Mouse (Mus musculus) activated CD4-positive, CD25-positive, alpha-beta regulatory T cell, adult 4 months (primary cell): ENCODE results near the gene Zfp92. TPM values are rescaled to one million over a fixed set of nuclear protein-coding genes. Genes with fewer than 3 reads are reported as not detected.

ENCODE experiments used
- ATAC-seq: one replicate; pipeline ENCODE4 v1.8.0; 2017
- polyA plus RNA-seq, 2 experiments: library from polyadenylated mRNA; unstranded; fragments of 100-300 nt; shearing (Covaris generic); gene quantifications; one replicate each; pipeline ENCODE4 v1.2.1; 2017

The Zfp92 gene
- polyA plus RNA-seq, 2 experiments from 2014 or later, result 0.09 to 0.22 TPM

- no peak for ATAC-seq
These were observed 63.7 kb downstream of the Zfp92 start for GRCm38 (mm10) chrX:73474340-73475165.

GRCm38 (mm10) chrX:73475658-73476256, 64.9 kb downstream of the Zfp92 start:
- no peak for ATAC-seq

- ATAC-seq, result no peak
These were observed 65.7 kb downstream of the Zfp92 start for GRCm38 (mm10) chrX:73476621-73477020.

- no peak for ATAC-seq
These were observed 66.6 kb downstream of the Zfp92 start for GRCm38 (mm10) chrX:73477500-73477899.

Other genes with a start within 250 kb of the Zfp92 start
- gene Spin2d, start 234.1 kb upstream of the Zfp92 start, polyA plus RNA-seq, result not detected
- 10 to 100 TPM; 12.7 to 30.6 TPM for gene Xlr3b, start 218.9 kb upstream of the Zfp92 start, polyA plus RNA-seq
- 100 to 1,000 TPM; 144 to 160 TPM for gene Xlr4b, start 196.8 kb upstream of the Zfp92 start, polyA plus RNA-seq
- gene F8a, start 182.8 kb upstream of the Zfp92 start, polyA plus RNA-seq, result 1 to 10 TPM; 1.3 to 1.5 TPM
- 10 to 100 TPM; 85.6 to 87.3 TPM for gene Xlr4c, start 168.0 kb upstream of the Zfp92 start, polyA plus RNA-seq
- gene Xlr3c, start 145.7 kb upstream of the Zfp92 start, polyA plus RNA-seq, result not detected
- gene Xlr5a, start 118.1 kb upstream of the Zfp92 start, polyA plus RNA-seq, result not detected
- gene Xlr5c, start 118.1 kb upstream of the Zfp92 start, polyA plus RNA-seq, result not detected
- gene Gm45015, start 74.3 kb upstream of the Zfp92 start, polyA plus RNA-seq, result not detected
- gene Zfp275, start 68.5 kb upstream of the Zfp92 start, polyA plus RNA-seq, result 10 to 100 TPM; 11.0 to 11.6 TPM
- not detected for gene Gm18336, start 12.4 kb upstream of the Zfp92 start, polyA plus RNA-seq
- not detected for gene Trex2, start 24.2 kb downstream of the Zfp92 start, polyA plus RNA-seq
- 10 to 100 TPM; 33.0 to 34.5 TPM for gene Haus7, start 47.9 kb downstream of the Zfp92 start, polyA plus RNA-seq
- gene Bgn, start 72.5 kb downstream of the Zfp92 start, polyA plus RNA-seq, result not detected
- not detected for gene Atp2b3, start 92.0 kb downstream of the Zfp92 start, polyA plus RNA-seq
- gene Dusp9, start 228.3 kb downstream of the Zfp92 start, polyA plus RNA-seq, result under 1 TPM in 1 of 2 experiments, not detected in 1; 0.23 TPM
- 1 to 10 TPM in 1 of 2 experiments, not detected in 1; 1.8 TPM for gene Pnck, start 249.0 kb downstream of the Zfp92 start, polyA plus RNA-seq